Mouse (Mus musculus) G1E (cell line): ENCODE data around the gene Myh15.

Experiments used
- CTCF ChIP-seq: IDR thresholded peaks from 2 replicates; pipeline ENCODE4 v1.5.1; 2012; ENCODE audit warnings: low read depth, low read length, inconsistent platforms, mixed read lengths
- POLR2AphosphoS5 ChIP-seq: IDR thresholded peaks from 2 replicates; pipeline ENCODE4 v1.6.1; 2012; ENCODE audit warnings: low read depth, low read length, inconsistent platforms; ENCODE audit not compliant: insufficient replicate concordance

- no peak for TF ChIP-seq CTCF
- no peak for TF ChIP-seq POLR2AphosphoS5
Measured at GRCm38 (mm10) chr16:49071316-49071715, 14.0 kb downstream of the Myh15 start.
